Mouse (Mus musculus): ENCODE measurements around the gene Ifna12.

Ifna12 gene

DNA sequence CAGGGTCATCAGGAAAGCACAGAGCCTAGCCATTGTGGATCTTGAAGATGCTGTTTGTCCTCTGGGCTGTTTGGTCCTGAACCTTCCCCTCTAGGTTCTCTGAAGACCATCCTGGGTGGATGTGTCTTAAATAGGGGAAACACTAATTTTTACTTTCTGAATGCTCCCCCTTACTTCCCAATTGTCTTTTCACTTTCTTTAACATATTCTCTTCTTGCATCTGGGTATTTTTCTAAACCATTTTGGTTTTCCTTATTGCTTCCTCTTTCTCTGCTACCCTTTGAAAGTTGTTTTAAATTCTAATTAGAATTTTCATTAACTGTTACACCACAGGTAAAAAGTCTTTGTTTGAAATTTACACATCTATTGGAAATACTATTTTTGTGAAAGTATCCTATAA, at the start of gene Ifna12:
TSS of gene Ifna12 (minus strand) at position 101 of the 400 bp plus-strand sequence.
- Histone ChIP-seq H3K27me3 (ENCODE audit: insufficient read depth, low read length) (no peaks in the 10 kb centered on the region), H3K4me3 (replicated peaks; ENCODE audit: low read length) (no peak within 1 kb of the TSS), H3K4me1 (replicated peaks; ENCODE audit: low read depth, low read length) (no peaks in the 10 kb centered on the region), H3K36me3 (ENCODE audit: insufficient read depth, low read length) (no peaks in the 10 kb centered on the region), H3K9me3 (ENCODE audit: low read length) (no peaks in the 10 kb centered on the region)
- TF ChIP-seq NANOG (IDR thresholded peaks at IDR 0.05; ENCODE audit: borderline replicate concordance, low read length) = no peak
- TF ChIP-seq CTCF (conservative IDR thresholded peaks at IDR 0.05; ENCODE audit: low read length) = no peak
- no peak for TF ChIP-seq POU5F1 (IDR thresholded peaks at IDR 0.05; ENCODE audit: borderline replicate concordance, low read length)

GRCm38 (mm10) chr4:88644359-88644758, 41.2 kb upstream of the Ifna12 start, which contains the start of gene Ifna13:
Gene Ifna13, minus strand, starts transcription at chr4:88644459.
- Histone ChIP-seq H3K4me1 (replicated peaks; ENCODE audit: low read depth, low read length) (no peaks in the 10 kb centered on the region), H3K27me3 (ENCODE audit: insufficient read depth, low read length) (no peaks in the 10 kb centered on the region), H3K4me3 (replicated peaks; ENCODE audit: low read length) (no peak within 1 kb of the TSS), H3K9me3 (ENCODE audit: low read length) (peaks cover 85% of the 10 kb centered on the region), H3K36me3 (ENCODE audit: insufficient read depth, low read length) (no peaks in the 10 kb centered on the region)
- TF ChIP-seq CTCF (conservative IDR thresholded peaks at IDR 0.05; ENCODE audit: low read length) = no peak
- no peak for TF ChIP-seq POU5F1 (IDR thresholded peaks at IDR 0.05; ENCODE audit: borderline replicate concordance, low read length)
- TF ChIP-seq NANOG (IDR thresholded peaks at IDR 0.05; ENCODE audit: borderline replicate concordance, low read length) = no peak

DNA sequence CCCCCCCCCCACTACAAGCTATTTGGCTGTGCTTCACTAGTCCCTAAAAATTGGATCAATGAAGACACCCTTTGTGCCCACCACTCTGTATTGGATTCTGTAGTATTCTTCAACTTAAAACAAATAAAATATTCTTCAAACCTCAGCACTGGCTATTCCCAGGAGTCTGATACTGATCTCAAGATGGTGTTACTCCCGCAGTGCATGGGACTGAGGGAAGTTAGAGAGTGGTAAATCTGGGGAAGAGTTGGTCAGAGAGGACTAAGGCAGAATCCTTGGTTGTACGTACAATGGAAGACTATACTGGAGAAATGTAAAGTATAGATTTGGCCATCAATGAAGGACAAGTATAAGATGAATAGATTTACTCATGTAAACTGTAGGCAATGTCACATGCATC, 39.4 kb upstream of the Ifna12 start:
- no peaks in the 10 kb centered on the region for H3K36me3 ChIP-seq (ENCODE audit: insufficient read depth, low read length)
- no peaks in the 10 kb centered on the region for H3K27me3 ChIP-seq (ENCODE audit: insufficient read depth, low read length)
- no peaks in the 10 kb centered on the region for H3K4me1 ChIP-seq (replicated peaks; ENCODE audit: low read depth, low read length)
- H3K4me3 ChIP-seq (replicated peaks; ENCODE audit: low read length) = no peak overlapping the region
- TF ChIP-seq NANOG (IDR thresholded peaks at IDR 0.05; ENCODE audit: borderline replicate concordance, low read length) (no peak), POU5F1 (IDR thresholded peaks at IDR 0.05; ENCODE audit: borderline replicate concordance, low read length) (no peak), CTCF (conservative IDR thresholded peaks at IDR 0.05; ENCODE audit: low read length) (no peak)
- peaks cover 70% of the 10 kb centered on the region for H3K9me3 ChIP-seq (ENCODE audit: low read length)

- Histone ChIP-seq H3K4me1 (replicated peaks; ENCODE audit: low read depth, low read length) (no peaks in the 10 kb centered on the region), H3K36me3 (ENCODE audit: insufficient read depth, low read length) (no peaks in the 10 kb centered on the region), H3K4me3 (replicated peaks; ENCODE audit: low read length) (no peak overlapping the region), H3K27me3 (ENCODE audit: insufficient read depth, low read length) (no peaks in the 10 kb centered on the region), H3K9me3 (ENCODE audit: low read length) (peaks cover 57% of the 10 kb centered on the region)
- no peak for TF ChIP-seq POU5F1 (IDR thresholded peaks at IDR 0.05; ENCODE audit: borderline replicate concordance, low read length)
- TF ChIP-seq CTCF (conservative IDR thresholded peaks at IDR 0.05; ENCODE audit: low read length) = no peak; the same call in 1 of the 2 replicates
- no peak for TF ChIP-seq NANOG (IDR thresholded peaks at IDR 0.05; ENCODE audit: borderline replicate concordance, low read length)
These were observed 38.1 kb upstream of the Ifna12 start for GRCm38 (mm10) chr4:88641077-88641831.

DNA sequence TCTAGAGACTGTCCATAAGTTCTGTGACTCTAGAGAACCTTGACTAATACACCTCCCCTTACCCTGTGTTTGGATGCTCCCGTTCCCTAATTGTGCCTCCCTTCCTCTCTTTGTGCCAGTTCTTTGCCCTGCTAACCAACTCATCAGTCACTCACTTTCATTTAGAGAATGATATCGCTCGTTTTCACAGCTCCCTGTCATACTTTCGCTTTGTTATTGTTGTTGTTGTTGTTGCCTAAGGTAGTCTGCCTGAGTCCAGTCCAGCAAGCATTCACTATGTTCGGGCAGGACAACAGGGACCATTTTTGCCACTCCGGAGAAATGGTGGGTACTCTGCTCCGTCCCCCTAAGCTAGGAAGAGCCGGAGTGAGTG, 37.5 kb upstream of the Ifna12 start:
- Histone ChIP-seq H3K9me3 (ENCODE audit: low read length) (peaks cover 54% of the 10 kb centered on the region), H3K4me3 (replicated peaks; ENCODE audit: low read length) (no peak overlapping the region), H3K27me3 (ENCODE audit: insufficient read depth, low read length) (no peaks in the 10 kb centered on the region), H3K36me3 (ENCODE audit: insufficient read depth, low read length) (no peaks in the 10 kb centered on the region), H3K4me1 (replicated peaks; ENCODE audit: low read depth, low read length) (no peaks in the 10 kb centered on the region)
- TF ChIP-seq POU5F1 (IDR thresholded peaks at IDR 0.05; ENCODE audit: borderline replicate concordance, low read length) (no peak), NANOG (IDR thresholded peaks at IDR 0.05; ENCODE audit: borderline replicate concordance, low read length) (no peak), CTCF (conservative IDR thresholded peaks at IDR 0.05; ENCODE audit: low read length) (no peak)

DNA sequence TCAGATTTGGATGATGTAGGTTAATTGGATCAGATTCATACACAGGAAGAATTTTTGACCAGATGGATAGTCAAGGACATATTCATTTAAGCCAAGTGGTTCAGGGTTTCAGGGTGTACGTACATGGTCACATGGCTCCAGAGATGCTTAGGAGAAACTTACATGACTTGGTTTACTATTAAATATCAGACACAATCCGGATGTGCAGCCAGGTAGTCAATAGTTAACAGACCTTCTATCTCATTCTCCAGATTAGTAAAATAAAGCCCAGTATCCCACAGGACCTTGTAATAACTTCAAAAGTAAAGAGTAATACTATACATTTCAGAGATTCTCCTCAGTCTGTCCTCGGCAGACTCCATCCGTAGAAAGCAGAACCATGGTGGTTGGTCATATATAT, 31.1 kb upstream of the Ifna12 start, which contains the start of gene C87499:
TSS of gene C87499 (minus strand) at position 101 of the 400 bp plus-strand sequence.
- Histone ChIP-seq H3K4me3 (replicated peaks; ENCODE audit: low read length) (no peak within 1 kb of the TSS), H3K4me1 (replicated peaks; ENCODE audit: low read depth, low read length) (no peaks in the 10 kb centered on the region), H3K9me3 (ENCODE audit: low read length) (peaks cover 5% of the 10 kb centered on the region), H3K27me3 (ENCODE audit: insufficient read depth, low read length) (no peaks in the 10 kb centered on the region), H3K36me3 (ENCODE audit: insufficient read depth, low read length) (no peaks in the 10 kb centered on the region)
- TF ChIP-seq CTCF (conservative IDR thresholded peaks at IDR 0.05; ENCODE audit: low read length) (no peak), POU5F1 (IDR thresholded peaks at IDR 0.05; ENCODE audit: borderline replicate concordance, low read length) (no peak), NANOG (IDR thresholded peaks at IDR 0.05; ENCODE audit: borderline replicate concordance, low read length) (no peak)

- H3K27me3 ChIP-seq (ENCODE audit: insufficient read depth, low read length) = no peaks in the 10 kb centered on the region
- no peaks in the 10 kb centered on the region for H3K9me3 ChIP-seq (ENCODE audit: low read length)
- TF ChIP-seq POU5F1 (IDR thresholded peaks at IDR 0.05; ENCODE audit: borderline replicate concordance, low read length) (no peak), NANOG (IDR thresholded peaks at IDR 0.05; ENCODE audit: borderline replicate concordance, low read length) (no peak), CTCF (conservative IDR thresholded peaks at IDR 0.05; ENCODE audit: low read length) (no peak)
- H3K4me3 ChIP-seq (replicated peaks; ENCODE audit: low read length) = no peak within 1 kb of the TSS
- H3K36me3 ChIP-seq (ENCODE audit: insufficient read depth, low read length) = no peaks in the 10 kb centered on the region
- no peaks in the 10 kb centered on the region for H3K4me1 ChIP-seq (replicated peaks; ENCODE audit: low read depth, low read length)
These were observed 10.9 kb downstream of the Ifna12 start, which contains the start of gene Ifna9 for GRCm38 (mm10) chr4:88592285-88592684. Gene Ifna9, minus strand, starts transcription at chr4:88592385.

- no peaks in the 10 kb centered on the region for H3K27me3 ChIP-seq (ENCODE audit: insufficient read depth, low read length)
- no peaks in the 10 kb centered on the region for H3K9me3 ChIP-seq (ENCODE audit: low read length)
- TF ChIP-seq NANOG (IDR thresholded peaks at IDR 0.05; ENCODE audit: borderline replicate concordance, low read length) = no peak
- no peak for TF ChIP-seq CTCF (conservative IDR thresholded peaks at IDR 0.05; ENCODE audit: low read length)
- TF ChIP-seq POU5F1 (IDR thresholded peaks at IDR 0.05; ENCODE audit: borderline replicate concordance, low read length) = no peak
- H3K36me3 ChIP-seq (ENCODE audit: insufficient read depth, low read length) = no peaks in the 10 kb centered on the region
- no peak within 1 kb of the TSS for H3K4me3 ChIP-seq (replicated peaks; ENCODE audit: low read length)
- H3K4me1 ChIP-seq (replicated peaks; ENCODE audit: low read depth, low read length) = no peaks in the 10 kb centered on the region
These were observed 31.5 kb downstream of the Ifna12 start, which contains the start of gene Ifna14 for GRCm38 (mm10) chr4:88571698-88572097. Gene Ifna14, minus strand, starts transcription at chr4:88571798.

Data from E14TG2a.4 (cell line).